8 mouse cellular contexts compared by ENCODE assay signal in genomic region chr7:132154368-132154961, GRCm38 (mm10). TPM values are rescaled to one million over a fixed set of nuclear protein-coding genes. Genes with fewer than 3 reads are reported as not detected.
DNase-seq lines count a peak whose midpoint lies in the region; ATAC-seq and TF ChIP-seq lines count a peak whose summit lies in the region.

Cpxm2 (minus strand) TSS chr7:132154739.

- DNase-seq in kidney, adult 18-20 months = no peak
- DNase-seq in adrenal gland, adult 8-10 months = peak; percentile 4
- peak; percentile 62 for DNase-seq in gastrocnemius, adult 2 months
- DNase-seq in limb, embryonic 11.5 days (ENCODE audit: low spot score) = peak; percentile 45
- DNase-seq in right cerebral cortex, postnatal 36 days (ENCODE audit: low spot score in 2 of 2) = no peak

- peaks cover 5% of the 10 kb centered on the region; the same call in 1 of the 2 replicates for H3K4me1 ChIP-seq in kidney, embryonic 16.5 days (ENCODE audit: insufficient read depth, low read length)
- H3K4me1 ChIP-seq in limb, embryonic 11.5 days (ENCODE audit: control insufficient read depth, insufficient read depth, low read length) = peaks cover 8% of the 10 kb centered on the region; the same call in 1 of the 2 replicates
- H3K4me1 ChIP-seq in stomach, embryonic 16.5 days (ENCODE audit: control insufficient read depth, insufficient read depth, low read length) = peaks cover 3% of the 10 kb centered on the region

- no peak for TF ChIP-seq CTCF in gastrocnemius, adult 2 months (IDR thresholded peaks at IDR 0.05)

- peak; percentile 46; the same call in 1 of the 2 replicates for ATAC-seq in kidney, embryonic 16.5 days (ENCODE audit: low FRiP score, low TSS enrichment)
- 0 out of 2 replicates have a peak, but pooled peaks have one; percentile 26 for ATAC-seq in limb, embryonic 11.5 days (ENCODE audit: insufficient number of reproducible peaks, low FRiP score, low TSS enrichment, low read depth)
- peak; percentile 73; the same call in 1 of the 2 replicates for ATAC-seq in stomach, embryonic 16.5 days (ENCODE audit: insufficient read depth, low FRiP score)
- ATAC-seq in erythroblast, adult 5-6 weeks (replicated peaks; ENCODE audit: low FRiP score, poor library complexity, severe bottlenecking) = no peak

- no peaks in the 10 kb centered on the region for H3K36me3 ChIP-seq in kidney, embryonic 16.5 days (ENCODE audit: insufficient read depth, low read length)
- no peaks in the 10 kb centered on the region for H3K36me3 ChIP-seq in limb, embryonic 11.5 days (ENCODE audit: control insufficient read depth, insufficient read depth, low read length)
- no peaks in the 10 kb centered on the region for H3K36me3 ChIP-seq in stomach, embryonic 16.5 days (ENCODE audit: control insufficient read depth, insufficient read depth, low read length)

- peak within 1 kb of the TSS; percentile 37 for H3K9ac ChIP-seq in kidney, embryonic 16.5 days (replicated peaks; ENCODE audit: low read length)
- H3K9ac ChIP-seq in limb, embryonic 11.5 days (ENCODE audit: low read length) = peak within 1 kb of the TSS; percentile 8
- peak within 1 kb of the TSS; percentile 63 for H3K9ac ChIP-seq in stomach, embryonic 16.5 days (ENCODE audit: low read length)

- peak within 1 kb of the TSS; percentile 73 for H3K4me2 ChIP-seq in kidney, embryonic 16.5 days (replicated peaks; ENCODE audit: low read depth, low read length)
- peak within 1 kb of the TSS; percentile 64 for H3K4me2 ChIP-seq in limb, embryonic 11.5 days (ENCODE audit: low read depth, severe bottlenecking)
- peak within 1 kb of the TSS; percentile 67 for H3K4me2 ChIP-seq in stomach, embryonic 16.5 days (ENCODE audit: low read depth, low read length)

- H3K4me3 ChIP-seq in kidney, embryonic 16.5 days (ENCODE audit: low read length) = peak within 1 kb of the TSS; percentile 46
- peak within 1 kb of the TSS; percentile 68 for H3K4me3 ChIP-seq in gastrocnemius, adult 2 months
- H3K4me3 ChIP-seq in limb, embryonic 11.5 days (ENCODE audit: low read depth, low read length) = peak within 1 kb of the TSS; percentile 24
- peak within 1 kb of the TSS; percentile 46 for H3K4me3 ChIP-seq in stomach, embryonic 16.5 days (replicated peaks; ENCODE audit: low read length)

- H3K9me3 ChIP-seq in kidney, embryonic 16.5 days (ENCODE audit: low read length) = no peaks in the 10 kb centered on the region
- no peaks in the 10 kb centered on the region for H3K9me3 ChIP-seq in limb, embryonic 11.5 days (ENCODE audit: control insufficient read depth, low read length)
- H3K9me3 ChIP-seq in stomach, embryonic 16.5 days (replicated peaks; ENCODE audit: control insufficient read depth, low read length) = no peaks in the 10 kb centered on the region

- intact Hi-C loops in gastrocnemius, adult 2 months (cut with DNase I) = loop anchor here (5.0 kb wide), 1 partner anchor 67 kb away; no protein-coding TSS in a partner anchor

- H3K27me3 ChIP-seq in kidney, embryonic 16.5 days (ENCODE audit: insufficient read depth, low read length) = peaks cover 27% of the 10 kb centered on the region
- peaks cover 23% of the 10 kb centered on the region for H3K27me3 ChIP-seq in limb, embryonic 11.5 days (ENCODE audit: control insufficient read depth, insufficient read depth, low read length)
- H3K27me3 ChIP-seq in stomach, embryonic 16.5 days (ENCODE audit: control insufficient read depth, insufficient read depth, low read length) = peaks cover 30% of the 10 kb centered on the region

- no peak within 1 kb of the TSS for H3K27ac ChIP-seq in kidney, embryonic 16.5 days (ENCODE audit: low read length)
- peak within 1 kb of the TSS; percentile 70 for H3K27ac ChIP-seq in gastrocnemius, adult 2 months
- no peak within 1 kb of the TSS for H3K27ac ChIP-seq in limb, embryonic 11.5 days (replicated peaks; ENCODE audit: low read depth, low read length)
- no peak within 1 kb of the TSS for H3K27ac ChIP-seq in stomach, embryonic 16.5 days (ENCODE audit: low read length)

- under 1% methylated on average over 32 of the region's 43 CpGs for WGBS in kidney, embryonic 16.5 days
- WGBS in limb, embryonic 11.5 days = 2% methylated on average over 38 of the region's 43 CpGs
- 3% methylated on average over 39 of the region's 43 CpGs for WGBS in stomach, embryonic 16.5 days

RNA-seq across cellular contexts. Expression of gene Cpxm2, which starts in this region (rescaled TPM):
- 2.9 and 3.9 TPM in 2 replicates for polyA plus RNA-seq in kidney, embryonic 16.5 days (2015; fragmentation: Nextera tagmentation; extraction: Ambion mirVana)
- total RNA-seq in adrenal gland, adult 8-10 months (2022) = 10 to 100 TPM; 15.7 to 30.5 (median 19.1) TPM
- total RNA-seq in gastrocnemius, adult 2 months (2021) = 10 to 100 TPM in 1 of 2 experiments, 1 to 10 TPM in 1; 5.2 to 17.2 TPM
- 1.2 and 1.9 TPM in 2 replicates for polyA plus RNA-seq in limb, embryonic 11.5 days (2014; fragmentation: Nextera tagmentation; extraction: Ambion mirVana)
- 4.5 and 4.8 TPM in 2 replicates for polyA plus RNA-seq in stomach, embryonic 16.5 days (2015; fragmentation: Nextera tagmentation; extraction: Ambion mirVana)
- not detected in 2 replicates for total RNA-seq in erythroblast, adult 5-6 weeks (2015; ENCODE audit: low replicate concordance)
- total RNA-seq in erythroblast, adult 5-6 weeks (2017; ENCODE audit: low replicate concordance) = not detected in 2 replicates

Comparison
In these comparisons a context has a peak if more than half of its experiments do, and no peak if none do; other contexts are left out.
1. RNA of gene Cpxm2 (total RNA-seq): 15.7 to 30.5 TPM in adrenal gland, adult 8-10 months and 5.2 to 17.2 TPM in gastrocnemius, adult 2 months; not detected in erythroblast, adult 5-6 weeks; every median in the first group is over 4 times any median in the second.
2. H3K9ac ChIP-seq: peak in every context shown above with its lines; median percentile 63 in stomach, embryonic 16.5 days; 37 in kidney, embryonic 16.5 days; 8 in limb, embryonic 11.5 days.
3. DNase-seq: peak in adrenal gland, adult 8-10 months (single experiment), gastrocnemius, adult 2 months (single experiment) and limb, embryonic 11.5 days (single experiment); none in kidney, adult 18-20 months (single experiment) and right cerebral cortex, postnatal 36 days (0 of 2).
4. Peak in every context shown above with its lines, with median percentiles within 50 percentile points of each other: H3K4me2 ChIP-seq and H3K4me3 ChIP-seq.